Mouse (Mus musculus) left cerebral cortex, postnatal 36 days (tissue): Measurements from ENCODE around the gene Commd1. TPM values are rescaled to one million over a fixed set of nuclear protein-coding genes. Genes with fewer than 3 reads are reported as not detected.

ENCODE experiments used
- DNase-seq, 2 experiments: peaks; one replicate each; pipeline ENCODE4 v3.0.0; 2021 to 2022; ENCODE audit warnings: low spot score in 2 of 2, mixed read lengths in 1 of 2
- intact Hi-C: fragments of 180-260 bp; cut with DNase I; formaldehyde crosslinking; loops from one replicate; pipeline ENCODE4 v1.15.1; 2025
- total RNA-seq, 2 experiments: library from RNA; stranded (reverse); gene quantifications; 2 replicates each; pipeline ENCODE4 v1.2.3; 2021

The Commd1 gene
- total RNA-seq, 2 experiments from 2014 or later, result 38.8 to 44.6 TPM

- no peak for DNase-seq
- intact Hi-C loops, result loop anchor here (2.0 kb wide), 1 partner anchor 263 kb away; no protein-coding TSS in a partner anchor
Observed at GRCm38 (mm10) chr11:22991218-22991835, 9.1 kb upstream of the Commd1 start.

- intact Hi-C loops, result loop anchor here (2.0 kb wide), 1 partner anchor 264 kb away; no protein-coding TSS in a partner anchor
Observed at GRCm38 (mm10) chr11:22990393-22991126, 8.4 kb upstream of the Commd1 start, which contains the start of gene Cct4. Gene Cct4, plus strand, starts transcription at chr11:22990519.

GRCm38 (mm10) chr11:22989786-22990185 is 7.6 kb upstream of the Commd1 start:
- no peak for DNase-seq
- intact Hi-C loops, result loop anchor here (2.0 to 10.0 kb wide), 3 partner anchors 265 to 575 kb away; no protein-coding TSS in a partner anchor

More at GRCm38 (mm10) chr11:22990393-22991126, 8.4 kb upstream of the Commd1 start, which contains the start of gene Cct4:
- peak; percentile 94 to 95 for DNase-seq

GRCm38 (mm10) chr11:22987357-22987756 is 5.2 kb upstream of the Commd1 start:
- intact Hi-C loops, result loop anchor here (5.0 to 10.0 kb wide), 2 partner anchors 285 to 577 kb away; no protein-coding TSS in a partner anchor

GRCm38 (mm10) chr11:22985510-22985909 is 3.3 kb upstream of the Commd1 start:
- intact Hi-C loops, result loop anchor here (5.0 to 10.0 kb wide), 2 partner anchors 287 to 579 kb away; no protein-coding TSS in a partner anchor
- no peak for DNase-seq

More at GRCm38 (mm10) chr11:22987357-22987756, 5.2 kb upstream of the Commd1 start:
- DNase-seq, result no peak

- intact Hi-C loops, result loop anchor here (10.0 kb wide), 1 partner anchor 582 kb away; no protein-coding TSS in a partner anchor
- no peak for DNase-seq
Observed at GRCm38 (mm10) chr11:22982846-22983245, 664 bp upstream of the Commd1 start.

- intact Hi-C loops, result loop anchor here (10.0 kb wide), 1 partner anchor 583 kb away; no protein-coding TSS in a partner anchor
- DNase-seq, result no peak
Observed at GRCm38 (mm10) chr11:22981543-22981950, 635 bp downstream of the Commd1 start.

GRCm38 (mm10) chr11:22981041-22981440 is 1.1 kb downstream of the Commd1 start:
- intact Hi-C loops, result loop anchor here (10.0 kb wide), 1 partner anchor 584 kb away; no protein-coding TSS in a partner anchor
- no peak for DNase-seq

- intact Hi-C loops, result loop anchor here (10.0 kb wide), 1 partner anchor 694 kb away; no protein-coding TSS in a partner anchor
- no peak for DNase-seq
Observed at GRCm38 (mm10) chr11:22979221-22979620, 3.0 kb downstream of the Commd1 start.

- intact Hi-C loops, result loop anchor here (10.0 kb wide), 1 partner anchor 694 kb away; no protein-coding TSS in a partner anchor
- no peak for DNase-seq
Observed at GRCm38 (mm10) chr11:22978711-22979110, 3.5 kb downstream of the Commd1 start.

GRCm38 (mm10) chr11:22978215-22978614 is 4.0 kb downstream of the Commd1 start:
- DNase-seq, result no peak
- intact Hi-C loops, result loop anchor here (10.0 kb wide), 1 partner anchor 693 kb away; no protein-coding TSS in a partner anchor

GRCm38 (mm10) chr11:22973599-22973998 is 8.6 kb downstream of the Commd1 start:
- intact Hi-C loops, result loop anchor here (5.0 to 10.0 kb wide), 2 partner anchors 341 to 689 kb away; no protein-coding TSS in a partner anchor
- peak in 1 of 2 experiments; percentile 27 for DNase-seq

- intact Hi-C loops, result loop anchor here (5.0 to 10.0 kb wide), 2 partner anchors 341 to 688 kb away; no protein-coding TSS in a partner anchor
- DNase-seq, result peak; percentile 85
Observed at GRCm38 (mm10) chr11:22972746-22973526, 9.2 kb downstream of the Commd1 start.

- DNase-seq, result peak; percentile 71 to 75
- intact Hi-C loops, result loop anchor here (5.0 to 10.0 kb wide), 2 partner anchors 340 to 687 kb away; no protein-coding TSS in a partner anchor
Observed at GRCm38 (mm10) chr11:22971835-22972709, 10.1 kb downstream of the Commd1 start, which contains the start of gene Zrsr1. Gene Zrsr1, plus strand, starts transcription at chr11:22972005.

GRCm38 (mm10) chr11:22970546-22970945 is 11.6 kb downstream of the Commd1 start:
- intact Hi-C loops, result loop anchor here (5.0 to 10.0 kb wide), 2 partner anchors 338 to 686 kb away; no protein-coding TSS in a partner anchor
- DNase-seq, result no peak

- no peak for DNase-seq
- intact Hi-C loops, result no loop called here
Observed at GRCm38 (mm10) chr11:22969486-22969885, 12.7 kb downstream of the Commd1 start.

- intact Hi-C loops, result no loop called here
Observed at GRCm38 (mm10) chr11:22965503-22965902, 16.7 kb downstream of the Commd1 start.

GRCm38 (mm10) chr11:22964401-22964800 is 17.8 kb downstream of the Commd1 start:
- intact Hi-C loops, result no loop called here
- DNase-seq, result no peak

More at GRCm38 (mm10) chr11:22965503-22965902, 16.7 kb downstream of the Commd1 start:
- no peak for DNase-seq
